Mouse (Mus musculus) forebrain, embryonic 16.5 days (tissue): Measurements from ENCODE around the gene Dmxl2. TPM values are rescaled to one million over a fixed set of nuclear protein-coding genes. Genes with fewer than 3 reads are reported as not detected.

Source experiments
- ATAC-seq: fragments of 200-750 bp; cut with Nextera tagmentation; 2 replicates; pipeline ENCODE4 v1.8.0; 2017; ENCODE audit warnings: mild to moderate bottlenecking, moderate library complexity
- H3K27ac ChIP-seq: fragments of 300-500 bp; sonication (generic); 2 replicates; pipeline ENCODE4 v1.5.1; 2014; ENCODE audit warnings: low read length, control low read depth
- H3K27me3 ChIP-seq: fragments of 300-500 bp; sonication (generic); replicated peaks from 2 replicates; pipeline ENCODE4 v1.6.1; 2014; ENCODE audit warnings: low read length; ENCODE audit not compliant: control insufficient read depth, insufficient read depth
- H3K36me3 ChIP-seq: fragments of 300-500 bp; sonication (generic); 2 replicates; pipeline ENCODE4 v1.6.1; 2014; ENCODE audit not compliant: control insufficient read depth, insufficient read depth
- H3K4me1 ChIP-seq: fragments of 300-500 bp; sonication (generic); replicated peaks from 2 replicates; pipeline ENCODE4 v1.6.1; 2014; ENCODE audit warnings: low read length; ENCODE audit not compliant: control insufficient read depth, insufficient read depth
- H3K4me2 ChIP-seq: fragments of 300-500 bp; sonication (generic); 2 replicates; pipeline ENCODE4 v1.6.1; 2014; ENCODE audit warnings: mild to moderate bottlenecking, low read length, control low read depth
- H3K4me3 ChIP-seq: fragments of 300-500 bp; sonication (generic); replicated peaks from 2 replicates; pipeline ENCODE4 v1.5.1; 2014; ENCODE audit warnings: mild to moderate bottlenecking, low read length, control low read depth
- H3K9ac ChIP-seq: fragments of 300-500 bp; sonication (generic); replicated peaks from 2 replicates; pipeline ENCODE4 v1.6.1; 2014; ENCODE audit warnings: low read depth, low read length, control low read depth
- H3K9me3 ChIP-seq: fragments of 300-500 bp; sonication (generic); 2 replicates; pipeline ENCODE4 v1.6.1; 2016; ENCODE audit warnings: low read length; ENCODE audit not compliant: control insufficient read depth
- WGBS: fragments of 180-500 bp; shearing (Covaris S2); extraction: QIAGEN DNeasy Blood & Tissue Kit; methylation state at CpG from one replicate; pipeline ENCODE4 v1.1.7; 2014; 5-methylcytosine and 5-hydroxymethylcytosine counted together
- polyA plus RNA-seq: library from polyadenylated mRNA; unstranded; fragments of >200 nt; fragmentation: Nextera tagmentation; extraction: Ambion mirVana; gene quantifications from 2 replicates; pipeline ENCODE4 v1.2.1, GENCODE M21; 2015

The Dmxl2 gene
- polyA plus RNA-seq, 1 experiment from 2014 or later: 60.6 TPM

DNA sequence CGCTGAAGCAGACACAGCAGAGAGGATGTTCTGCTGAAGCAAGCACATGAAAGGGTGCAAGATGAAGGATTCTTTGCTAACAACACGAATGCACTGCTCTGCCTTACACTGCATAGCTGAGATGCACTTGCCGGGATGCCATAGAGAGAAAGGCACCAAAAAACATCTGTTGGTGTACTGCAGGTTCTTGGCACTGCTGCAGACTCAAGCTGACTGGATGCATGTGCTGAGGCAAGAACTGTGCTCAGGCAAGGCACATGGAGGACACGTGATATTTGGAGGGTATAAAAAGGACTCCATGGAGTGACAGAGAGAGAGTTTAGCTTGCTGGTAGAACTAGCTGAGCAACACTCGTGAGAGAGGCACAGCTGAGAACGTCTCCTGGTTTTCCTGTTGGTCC, 62.4 kb downstream of the Dmxl2 start:
- H3K4me1 ChIP-seq: no peaks in the 10 kb centered on the region
- no peak for ATAC-seq
- no peak overlapping the region for H3K4me2 ChIP-seq
- no peak overlapping the region for H3K9ac ChIP-seq
- H3K9me3 ChIP-seq: no peaks in the 10 kb centered on the region
- H3K36me3 ChIP-seq: no peaks in the 10 kb centered on the region
- 90% methylated on average over 6 of the region's 6 CpGs for WGBS
- no peaks in the 10 kb centered on the region for H3K27me3 ChIP-seq
- no peak overlapping the region for H3K4me3 ChIP-seq
- H3K27ac ChIP-seq: no peak overlapping the region

DNA sequence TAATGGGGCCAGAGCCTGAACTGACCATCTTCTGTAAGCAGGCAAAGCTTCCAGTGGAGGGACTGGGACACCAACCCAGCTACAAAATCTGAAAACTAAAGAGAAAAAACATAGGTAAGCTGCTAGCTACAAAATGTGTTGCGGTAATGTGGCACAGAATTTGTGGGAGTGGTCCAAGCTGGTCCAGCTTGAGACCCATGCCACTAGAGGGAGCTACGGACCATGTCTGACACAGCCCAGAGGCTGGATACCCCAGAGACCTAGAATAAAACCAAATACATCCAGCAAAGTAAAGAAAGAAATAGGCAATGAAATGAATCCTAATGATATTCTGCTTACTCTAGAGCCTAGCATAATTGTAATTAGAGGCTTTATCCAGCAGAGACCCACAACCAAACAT, 63.2 kb downstream of the Dmxl2 start:
- no peaks in the 10 kb centered on the region for H3K27me3 ChIP-seq
- H3K4me1 ChIP-seq: no peaks in the 10 kb centered on the region
- H3K4me2 ChIP-seq: no peak overlapping the region
- H3K4me3 ChIP-seq: no peak overlapping the region
- no peaks in the 10 kb centered on the region for H3K9me3 ChIP-seq
- no peak overlapping the region for H3K27ac ChIP-seq
- whole genome bisulfite sequencing: 20% methylated on average over 2 of the region's 2 CpGs
- no peak overlapping the region for H3K9ac ChIP-seq
- no peaks in the 10 kb centered on the region for H3K36me3 ChIP-seq
- peak; percentile 79 for ATAC-seq

DNA sequence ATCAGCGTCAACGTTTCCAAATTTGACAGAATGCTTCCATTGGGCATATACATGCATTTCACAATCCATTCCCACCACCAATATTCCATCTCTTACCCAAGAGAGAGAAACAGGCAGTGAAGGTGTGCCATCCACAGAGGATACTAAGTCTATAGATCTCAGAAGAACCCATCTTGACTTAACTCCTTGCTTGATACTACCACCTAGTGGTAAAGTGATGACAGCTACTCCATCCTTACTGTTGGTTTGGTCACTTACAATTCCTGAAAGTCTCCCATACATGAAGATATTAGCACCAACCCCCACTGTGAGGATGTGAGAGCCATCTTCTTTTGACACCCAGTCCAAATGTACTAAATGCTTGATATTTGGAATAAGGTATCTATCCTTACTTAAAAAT, 85.2 kb downstream of the Dmxl2 start:
- no peak overlapping the region for H3K4me2 ChIP-seq
- ATAC-seq: no peak
- H3K27me3 ChIP-seq: no peaks in the 10 kb centered on the region
- H3K36me3 ChIP-seq: peaks cover 6% of the 10 kb centered on the region
- no peaks in the 10 kb centered on the region for H3K4me1 ChIP-seq
- no peak overlapping the region for H3K4me3 ChIP-seq
- no peak overlapping the region for H3K9ac ChIP-seq
- H3K9me3 ChIP-seq: no peaks in the 10 kb centered on the region
- no peak overlapping the region for H3K27ac ChIP-seq
- 94% methylated on average over 2 of the region's 2 CpGs for WGBS

GRCm38 (mm10) chr9:54356756-54357155, 144.7 kb downstream of the Dmxl2 start:
- Histone ChIP-seq H3K4me1 (no peaks in the 10 kb centered on the region), H3K27ac (no peak overlapping the region), H3K4me3 (no peak overlapping the region), H3K9me3 (no peaks in the 10 kb centered on the region), H3K27me3 (no peaks in the 10 kb centered on the region), H3K9ac (no peak overlapping the region), H3K4me2 (no peak overlapping the region), H3K36me3 (no peaks in the 10 kb centered on the region)
- 95% methylated on average over 7 of the region's 8 CpGs for WGBS
- ATAC-seq: no peak

DNA sequence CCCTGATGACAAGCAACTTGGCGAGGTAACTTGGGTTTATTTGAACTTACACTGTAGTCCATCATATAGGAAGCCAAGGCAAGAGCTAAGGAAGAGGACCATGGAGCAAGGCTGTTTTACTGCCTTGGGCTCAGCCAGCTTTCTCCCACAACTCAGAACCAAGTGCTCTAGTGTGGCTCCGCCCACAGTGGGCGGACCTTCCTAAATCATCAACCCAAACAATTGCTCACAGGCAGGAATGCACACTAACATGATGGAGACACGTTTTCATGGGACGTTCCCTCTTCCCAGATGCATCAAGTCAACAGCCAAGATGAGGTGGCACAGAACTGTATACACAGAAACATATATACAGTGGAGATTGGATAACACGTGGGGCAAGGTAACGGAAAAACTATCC, 159.4 kb downstream of the Dmxl2 start:
- no peak overlapping the region for H3K9ac ChIP-seq
- no peaks in the 10 kb centered on the region for H3K4me1 ChIP-seq
- no peak for ATAC-seq
- H3K36me3 ChIP-seq: no peaks in the 10 kb centered on the region
- no peaks in the 10 kb centered on the region for H3K9me3 ChIP-seq
- no peak overlapping the region for H3K4me2 ChIP-seq
- no peaks in the 10 kb centered on the region for H3K27me3 ChIP-seq
- WGBS: 77% methylated on average over 7 of the region's 7 CpGs
- H3K27ac ChIP-seq: no peak overlapping the region
- H3K4me3 ChIP-seq: no peak overlapping the region

GRCm38 (mm10) chr9:54336532-54337144, 164.8 kb downstream of the Dmxl2 start:
- WGBS: 42% methylated on average over 6 of the region's 6 CpGs
- no peaks in the 10 kb centered on the region for H3K9me3 ChIP-seq

DNA sequence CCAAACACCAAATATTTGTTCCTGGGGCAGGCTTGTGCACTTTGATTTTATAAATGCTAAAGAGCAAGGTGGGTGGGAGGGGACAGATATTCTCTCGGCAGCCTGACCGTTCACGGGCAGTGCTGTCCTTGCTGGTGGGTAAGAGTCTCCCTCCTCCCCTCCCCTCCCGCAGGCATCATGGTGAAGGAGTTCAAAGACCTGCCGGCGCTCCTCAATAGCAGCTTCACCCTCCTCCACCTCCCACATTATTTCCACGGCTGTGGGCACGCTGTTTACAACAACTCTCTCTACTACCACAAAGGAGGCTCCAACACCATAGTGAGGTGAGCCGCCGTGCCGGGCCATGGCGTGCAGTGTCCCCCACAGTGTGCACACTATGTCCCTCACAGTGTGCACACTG, 165.8 kb downstream of the Dmxl2 start:
- Histone ChIP-seq H3K27me3 (no peaks in the 10 kb centered on the region), H3K4me3 (no peak overlapping the region), H3K9ac (no peak overlapping the region), H3K9me3 (no peaks in the 10 kb centered on the region), H3K27ac (no peak overlapping the region), H3K4me1 (0 out of 2 replicates have a peak, but pooled peaks cover 2% of the 10 kb centered on the region), H3K36me3 (no peaks in the 10 kb centered on the region), H3K4me2 (no peak overlapping the region)
- WGBS: 7% methylated on average over 12 of the region's 12 CpGs
- ATAC-seq: no peak

More at GRCm38 (mm10) chr9:54336532-54337144, 164.8 kb downstream of the Dmxl2 start:
- Histone ChIP-seq H3K4me1 (0 out of 2 replicates have a peak, but pooled peaks cover 2% of the 10 kb centered on the region), H3K9ac (no peak overlapping the region), H3K36me3 (no peaks in the 10 kb centered on the region), H3K27me3 (no peaks in the 10 kb centered on the region), H3K4me3 (no peak overlapping the region), H3K4me2 (no peak overlapping the region), H3K27ac (no peak overlapping the region)
- peak; percentile 77 for ATAC-seq

- no peak overlapping the region for H3K4me3 ChIP-seq
- no peak overlapping the region for H3K4me2 ChIP-seq
- no peak for ATAC-seq
- H3K4me1 ChIP-seq: no peaks in the 10 kb centered on the region
- no peak overlapping the region for H3K9ac ChIP-seq
- H3K27me3 ChIP-seq: no peaks in the 10 kb centered on the region
- H3K9me3 ChIP-seq: no peaks in the 10 kb centered on the region
- H3K27ac ChIP-seq: no peak overlapping the region
- 95% methylated on average over 7 of the region's 7 CpGs for WGBS
- no peaks in the 10 kb centered on the region for H3K36me3 ChIP-seq
Measured at GRCm38 (mm10) chr9:54329201-54329600, 172.2 kb downstream of the Dmxl2 start.

- Histone ChIP-seq H3K36me3 (no peaks in the 10 kb centered on the region), H3K4me2 (no peak overlapping the region), H3K4me1 (no peaks in the 10 kb centered on the region), H3K9me3 (no peaks in the 10 kb centered on the region), H3K27me3 (no peaks in the 10 kb centered on the region), H3K9ac (no peak overlapping the region), H3K27ac (no peak overlapping the region), H3K4me3 (no peak overlapping the region)
- WGBS: 41% methylated on average over 8 of the region's 8 CpGs
- ATAC-seq: no peak
Measured at GRCm38 (mm10) chr9:54323456-54323855, 178.0 kb downstream of the Dmxl2 start.

DNA sequence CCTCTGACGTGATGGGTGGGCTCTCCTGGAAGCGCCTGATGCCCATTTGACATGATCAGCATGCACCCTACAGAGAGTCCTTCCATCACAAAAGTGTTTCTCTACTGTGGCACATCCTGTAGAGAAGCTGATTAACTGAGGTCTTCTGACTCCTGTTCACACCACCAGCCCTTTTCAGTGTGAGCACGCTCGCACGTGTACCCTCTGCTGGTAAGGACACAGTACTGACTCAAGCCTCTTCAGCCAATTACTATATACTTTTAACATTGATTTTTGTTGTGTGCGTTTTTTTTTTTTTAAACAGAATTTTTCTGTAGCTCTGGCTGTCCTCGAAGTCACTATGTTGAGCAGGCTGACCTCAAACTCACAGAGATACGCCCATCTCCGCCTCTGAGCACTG, 185.1 kb downstream of the Dmxl2 start:
- ATAC-seq: no peak
- Histone ChIP-seq H3K4me1 (no peaks in the 10 kb centered on the region), H3K27ac (no peak overlapping the region), H3K36me3 (no peaks in the 10 kb centered on the region), H3K4me3 (no peak overlapping the region), H3K27me3 (no peaks in the 10 kb centered on the region), H3K4me2 (no peak overlapping the region), H3K9me3 (no peaks in the 10 kb centered on the region), H3K9ac (no peak overlapping the region)
- WGBS: 78% methylated on average over 9 of the region's 9 CpGs
